Mouse (Mus musculus): ENCODE results near the gene Ahnak.
"Not testable (repeated sequence)": the region's sequence is repeated elsewhere in the genome, so short reads cannot be mapped to it uniquely, and the experiment has no call there.

Ahnak gene

GRCm38 (mm10) chr19:8967893-8968292 lies 21.2 kb upstream of the Ahnak start:
- no peak for DNase-seq (ENCODE audit: extremely low read depth, low read depth, low spot score)

DNA sequence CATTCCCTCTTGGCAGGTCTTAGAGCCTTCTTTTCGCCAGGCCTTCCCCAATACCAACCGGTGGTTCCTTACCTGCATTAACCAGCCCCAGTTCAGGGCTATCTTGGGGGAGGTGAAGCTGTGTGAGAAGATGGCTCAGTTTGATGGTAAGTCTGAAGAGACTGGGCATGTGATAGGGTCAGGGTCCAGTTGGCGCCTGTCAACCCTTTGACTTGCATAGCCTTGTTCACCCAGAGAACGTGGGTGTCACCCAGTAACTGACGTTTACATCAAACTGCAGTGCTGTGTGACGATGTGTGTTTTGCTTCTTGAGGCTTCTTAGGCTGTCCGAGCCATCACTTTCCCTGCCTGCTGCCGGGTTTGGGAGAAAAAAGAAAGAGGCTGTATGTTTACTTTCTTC lies 16.6 kb upstream of the Ahnak start:
- DNase-seq (ENCODE audit: extremely low read depth, low read depth, low spot score): not testable (repeated sequence)

DNA sequence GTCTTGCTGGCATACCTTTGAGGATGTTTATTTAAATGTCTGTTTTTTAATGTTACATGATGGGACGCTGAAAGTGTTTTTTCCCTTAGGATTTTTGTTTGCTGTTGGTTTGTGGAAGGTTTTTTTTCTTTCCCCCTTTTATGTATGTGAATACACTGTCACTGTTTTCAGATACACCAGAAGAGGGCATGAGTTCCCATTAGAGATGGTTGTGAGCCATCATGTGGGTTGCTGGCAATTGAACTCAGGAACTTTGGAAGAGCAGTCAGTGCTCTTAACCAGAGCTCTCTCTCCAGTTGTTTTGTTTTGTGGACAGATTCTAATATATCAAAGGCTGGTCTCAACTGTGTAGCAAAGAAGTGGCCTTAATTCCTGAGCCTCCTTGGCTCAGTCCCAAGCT lies 14.4 kb upstream of the Ahnak start:
- no peak for DNase-seq (ENCODE audit: extremely low read depth, low read depth, low spot score)

DNA sequence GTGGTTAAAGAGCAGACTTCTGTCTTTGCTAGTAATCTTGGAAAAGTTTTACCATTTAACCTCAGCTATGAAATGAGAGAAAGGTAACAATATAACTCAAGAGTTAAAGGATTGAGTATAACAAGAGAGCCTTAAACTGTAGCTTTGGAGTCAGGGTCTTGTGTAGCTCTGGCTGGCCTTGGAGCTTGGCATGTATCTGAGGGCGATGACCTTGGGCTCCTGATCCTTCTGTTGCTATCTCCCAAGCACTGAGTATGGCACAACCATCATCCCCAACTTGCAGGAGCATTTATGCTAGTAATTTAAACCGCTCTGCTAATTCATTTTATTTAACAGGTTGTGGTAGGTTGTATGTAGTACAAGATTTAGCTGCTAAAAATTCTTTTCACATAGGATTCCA lies 13.6 kb upstream of the Ahnak start:
- DNase-seq (ENCODE audit: extremely low read depth, low read depth, low spot score): no peak

DNA sequence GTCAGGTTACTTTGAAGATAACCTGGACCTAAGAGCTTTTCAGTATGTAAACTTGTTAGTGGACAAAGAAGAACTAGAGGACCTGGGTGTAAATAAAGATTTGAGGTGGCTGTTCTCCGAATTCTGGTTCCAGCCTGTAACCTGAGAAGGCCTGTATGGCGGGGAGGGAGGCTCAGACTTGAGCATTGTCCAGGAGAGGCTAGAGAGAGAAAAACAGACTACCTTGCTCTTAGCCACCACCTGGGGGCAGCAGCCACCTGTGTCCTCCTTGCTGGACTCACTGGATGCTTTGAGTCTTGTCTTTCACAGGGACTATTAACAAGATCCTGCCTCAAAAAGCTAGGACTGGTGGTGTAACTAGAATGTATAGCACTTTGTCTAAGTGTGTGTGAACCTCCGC lies 12.5 kb upstream of the Ahnak start:
- DNase-seq (ENCODE audit: extremely low read depth, low read depth, low spot score): no peak

- DNase-seq (ENCODE audit: extremely low read depth, low read depth, low spot score): no peak
Measured at GRCm38 (mm10) chr19:8980771-8981170, 8.3 kb upstream of the Ahnak start.

- no peak for DNase-seq (ENCODE audit: extremely low read depth, low read depth, low spot score)
Measured at GRCm38 (mm10) chr19:8981450-8982168, 7.5 kb upstream of the Ahnak start.

DNA sequence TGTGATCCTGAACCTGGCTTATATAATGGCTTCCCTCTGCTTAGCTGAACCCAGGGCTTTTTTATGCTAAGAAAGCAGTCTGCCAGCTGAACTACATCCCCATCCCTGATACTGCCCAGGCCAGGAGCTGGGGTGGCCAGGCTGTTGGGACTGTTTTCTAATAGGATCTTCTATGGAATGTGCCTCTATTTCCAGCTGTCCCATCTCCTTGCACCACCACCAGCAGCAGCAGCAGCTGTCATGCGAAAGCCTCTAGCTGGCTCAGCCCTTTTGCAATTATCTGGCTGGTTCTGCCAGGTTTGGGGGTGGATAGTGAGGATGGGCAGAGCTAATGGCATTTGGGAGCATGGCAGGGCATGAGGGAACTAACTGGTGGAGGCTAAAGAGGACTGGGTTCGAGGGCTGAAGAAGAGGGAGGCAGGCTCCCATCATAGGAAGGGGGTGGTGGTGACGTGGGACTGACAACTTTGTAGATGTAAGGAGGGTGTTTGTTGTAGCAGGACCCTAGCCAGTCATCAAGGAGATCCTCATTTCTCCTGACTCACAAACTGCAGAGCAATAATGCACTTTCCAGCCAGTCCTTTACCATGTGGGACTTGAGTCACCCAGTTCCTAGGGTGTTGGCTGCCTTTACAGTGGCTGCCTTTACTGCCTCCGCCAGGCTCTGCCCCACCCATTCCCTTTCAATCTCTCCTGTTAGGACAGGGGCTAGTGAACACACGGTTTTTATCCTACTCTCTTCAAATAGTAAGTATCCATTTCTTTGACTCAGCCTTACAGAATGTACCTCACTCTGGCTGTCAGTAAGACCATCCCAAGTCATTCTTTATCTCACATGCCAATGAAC lies 6.6 kb upstream of the Ahnak start:
- no peak for DNase-seq (ENCODE audit: extremely low read depth, low read depth, low spot score)

GRCm38 (mm10) chr19:8983150-8983650 lies 5.9 kb upstream of the Ahnak start:
- DNase-seq (ENCODE audit: extremely low read depth, low read depth, low spot score): no peak

- DNase-seq (ENCODE audit: extremely low read depth, low read depth, low spot score): no peak
Measured at GRCm38 (mm10) chr19:8984255-8984868, 4.7 kb upstream of the Ahnak start.

DNA sequence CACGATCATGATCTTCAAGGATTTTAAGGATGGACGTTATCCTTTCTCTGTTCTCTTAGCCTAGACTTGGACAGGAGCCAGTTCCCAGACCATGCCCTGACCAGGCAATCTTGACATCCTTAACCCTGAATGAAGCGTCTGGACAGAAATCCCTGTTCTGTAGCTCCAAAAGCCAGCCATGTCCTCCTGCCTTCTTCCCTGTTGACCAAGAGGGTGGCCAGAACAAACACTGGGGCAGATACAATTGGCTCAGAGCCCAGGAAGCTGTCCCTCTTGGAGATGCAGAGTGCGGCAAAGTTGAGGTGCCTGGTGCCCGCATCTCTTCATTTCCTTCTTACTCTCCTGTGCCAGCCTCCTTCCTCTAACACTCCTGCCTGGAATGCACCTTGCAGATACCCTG lies 3.2 kb upstream of the Ahnak start:
- no peak for DNase-seq (ENCODE audit: extremely low read depth, low read depth, low spot score)

DNA sequence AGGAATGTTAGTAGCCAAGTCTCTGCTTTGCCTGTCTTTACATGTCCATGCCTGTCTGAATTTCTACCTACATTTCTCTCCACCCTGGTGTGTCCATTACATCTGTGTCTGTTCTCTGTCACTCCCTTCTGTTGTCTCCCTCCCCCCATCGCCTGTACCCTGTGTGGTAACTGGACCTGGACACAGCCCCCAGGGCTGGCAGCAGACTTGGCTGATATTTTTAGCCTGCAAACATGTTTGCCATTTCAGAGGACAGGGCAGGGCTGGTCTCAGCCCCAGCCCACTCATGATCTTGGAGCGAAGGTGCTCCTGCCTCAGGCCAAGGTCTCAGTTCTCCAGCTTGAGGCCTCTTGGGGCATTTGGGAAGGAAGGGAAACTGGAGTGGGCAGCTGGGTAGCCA lies 1.3 kb upstream of the Ahnak start:
- no peak for DNase-seq (ENCODE audit: extremely low read depth, low read depth, low spot score)

- DNase-seq (ENCODE audit: extremely low read depth, low read depth, low spot score): no peak
Measured at GRCm38 (mm10) chr19:8988346-8989065, 578 bp upstream of the Ahnak start.

DNA sequence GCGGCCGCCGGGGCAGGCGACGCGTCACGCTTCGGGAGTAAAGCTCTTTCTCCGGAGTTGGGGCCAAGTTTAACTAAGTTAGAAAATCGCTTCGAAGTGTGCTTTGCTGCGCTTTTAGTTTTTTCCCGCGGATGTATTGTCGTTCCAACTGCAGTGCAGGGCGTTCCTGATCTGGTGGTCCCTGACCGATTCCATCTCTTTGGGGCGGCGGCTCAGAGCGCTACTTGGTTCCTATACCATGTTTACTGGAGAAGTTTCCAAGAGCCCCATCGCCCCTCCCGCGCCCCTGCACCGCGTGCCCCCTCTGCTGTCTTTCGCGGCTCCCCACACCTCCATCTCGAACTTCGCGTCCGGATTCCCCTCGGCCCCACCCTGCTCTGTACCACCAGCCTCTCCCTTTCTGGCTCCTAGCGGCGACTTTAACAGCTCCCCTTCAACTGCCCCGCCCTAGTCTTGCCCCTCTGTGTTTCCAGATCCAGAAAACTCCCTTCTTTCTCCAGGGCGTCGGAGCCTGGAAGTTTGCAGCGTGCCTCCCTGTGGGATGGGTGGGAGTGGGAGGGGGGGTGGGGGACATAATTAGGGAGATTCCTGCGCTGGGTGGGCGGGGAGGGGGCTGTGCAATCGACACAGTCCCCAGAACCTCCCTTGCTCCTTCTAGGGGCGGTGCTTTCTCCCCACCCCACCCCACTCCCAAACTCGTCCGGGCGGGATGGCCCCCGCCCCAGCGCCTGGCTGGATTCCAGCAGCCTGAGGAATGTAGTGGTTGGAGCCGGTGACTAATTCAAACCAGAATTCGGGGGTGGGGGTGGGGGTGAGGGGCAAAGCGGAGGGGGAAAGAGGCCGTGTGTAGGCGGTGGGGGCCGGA lies 715 bp downstream of the Ahnak start:
- DNase-seq (ENCODE audit: extremely low read depth, low read depth, low spot score): no peak

- no peak for DNase-seq (ENCODE audit: extremely low read depth, low read depth, low spot score)
Measured at GRCm38 (mm10) chr19:8990432-8991102, 1.5 kb downstream of the Ahnak start.

GRCm38 (mm10) chr19:8991245-8991870 lies 2.3 kb downstream of the Ahnak start:
- DNase-seq (ENCODE audit: extremely low read depth, low read depth, low spot score): no peak

DNA sequence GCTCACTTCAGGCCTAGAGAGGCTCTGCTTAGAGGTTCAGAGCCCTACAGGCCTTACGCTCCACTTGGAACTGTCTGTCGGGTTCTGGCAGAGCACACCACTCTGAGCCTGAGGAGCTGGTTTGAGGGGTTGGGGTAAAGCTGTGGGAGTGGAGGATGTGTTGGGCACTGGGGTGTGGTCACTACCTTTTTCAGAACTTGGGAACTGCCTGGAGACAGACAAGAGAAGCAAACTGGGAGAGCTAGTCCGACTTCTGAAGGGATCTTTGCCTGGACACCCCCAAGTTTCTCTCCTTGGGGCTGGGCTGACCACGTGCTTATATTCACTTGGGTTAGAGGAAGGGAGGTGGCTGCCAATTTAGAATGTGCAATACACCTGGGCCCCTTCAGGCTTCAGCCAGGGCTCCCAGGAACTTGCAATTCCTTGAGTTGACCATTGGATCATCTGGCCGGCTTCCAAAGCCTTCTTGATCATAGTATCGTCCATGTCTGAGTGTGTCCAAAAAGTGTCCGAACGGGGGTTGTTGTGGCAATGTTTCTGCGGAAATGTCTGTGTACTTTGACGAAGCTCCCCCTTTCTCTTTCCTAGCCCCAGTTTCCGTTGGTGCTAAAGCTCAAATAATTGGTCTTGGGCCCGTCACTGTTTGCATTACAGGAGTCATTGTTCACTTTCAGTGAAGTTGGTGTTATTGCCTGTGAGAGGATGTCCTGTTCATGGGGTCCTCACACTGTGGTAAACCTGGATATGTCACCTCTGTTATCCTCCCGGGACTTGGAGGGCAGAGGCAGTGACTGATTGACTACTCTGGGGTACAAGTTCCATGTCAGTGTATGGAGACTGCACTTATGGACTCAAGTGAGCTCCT lies 3.0 kb downstream of the Ahnak start:
- DNase-seq (ENCODE audit: extremely low read depth, low read depth, low spot score): peak; percentile 99
